Mouse (Mus musculus) liver, adult 2 months (tissue): ENCODE results near the gene Ppargc1a. TPM values are rescaled to one million over a fixed set of nuclear protein-coding genes. Genes with fewer than 3 reads are reported as not detected.

Experiments used
- DNase-seq: peaks from one replicate; pipeline ENCODE4 v3.0.0-alpha.2; 2011; ENCODE audit warnings: low read depth, low spot score; ENCODE audit errors: extremely low read depth
- H3K27ac ChIP-seq: fragments of 200-500 bp; replicated peaks from 2 replicates; pipeline ENCODE4 v1.5.1; 2012; ENCODE audit warnings: low read depth, mild to moderate bottlenecking, control low read depth, inconsistent platforms, low read length; ENCODE audit not compliant: insufficient read depth
- H3K27me3 ChIP-seq: fragments of 200-500 bp; 2 replicates; pipeline ENCODE4 v1.6.1; 2012; ENCODE audit warnings: mild to moderate bottlenecking, moderate library complexity, low read length, inconsistent platforms; ENCODE audit not compliant: control insufficient read depth, insufficient read depth
- H3K36me3 ChIP-seq: fragments of 200-500 bp; 2 replicates; pipeline ENCODE4 v1.6.1; 2012; ENCODE audit warnings: low read length, inconsistent platforms; ENCODE audit not compliant: control insufficient read depth, insufficient read depth
- H3K4me1 ChIP-seq: fragments of 200-500 bp; 2 replicates; pipeline ENCODE4 v1.6.1; 2011; ENCODE audit warnings: low read length; ENCODE audit not compliant: control insufficient read depth, insufficient read depth
- H3K4me3 ChIP-seq: fragments of 200-500 bp; 2 replicates; pipeline ENCODE4 v1.5.1; 2011; ENCODE audit warnings: low read depth, mild to moderate bottlenecking, control low read depth, low read length, moderate library complexity; ENCODE audit not compliant: insufficient read depth
- H3K79me2 ChIP-seq: fragments of 200-500 bp; 2 replicates; pipeline ENCODE4 v1.6.1; 2012; ENCODE audit warnings: inconsistent platforms, mild to moderate bottlenecking, low read length, moderate library complexity; ENCODE audit not compliant: control insufficient read depth, insufficient read depth
- H3K9ac ChIP-seq: fragments of 200-500 bp; 2 replicates; pipeline ENCODE4 v1.6.1; 2012; ENCODE audit warnings: low read depth, mild to moderate bottlenecking, control low read depth, inconsistent platforms, low read length
- CTCF ChIP-seq: fragments of 200-500 bp; IDR thresholded peaks from 2 replicates; pipeline ENCODE4 v1.5.1; 2011; ENCODE audit warnings: low read depth, low read length, control low read depth
- POLR2A ChIP-seq: fragments of 200-500 bp; IDR thresholded peaks from 2 replicates; pipeline ENCODE4 v1.6.1; 2011; ENCODE audit warnings: low read length, control low read depth; ENCODE audit not compliant: insufficient read depth; ENCODE audit errors: extremely low read depth
- WGBS: fragments of 180-500 bp; shearing (Covaris S2); methylation state at CpG from one replicate; pipeline ENCODE4 v1.1.7; 2018; 5-methylcytosine and 5-hydroxymethylcytosine counted together
- polyA plus RNA-seq: library from polyadenylated mRNA; depleted of rRNA; stranded (reverse); fragments of >200 nt; gene quantifications from 2 replicates; pipeline ENCODE4 v1.2.3, GENCODE M21; 2012
- total RNA-seq: library from RNA; depleted of rRNA; stranded (reverse); fragments of >200 nt; gene quantifications from 2 replicates; pipeline ENCODE4 v1.2.3, GENCODE M21; 2014

Ppargc1a gene
- total and polyA plus RNA-seq, 2 experiments, result 1.6 to 5.4 TPM

GRCm38 (mm10) chr5:51583030-51583429 lies 15.5 kb upstream of the Ppargc1a start:
- WGBS, result 65% methylated on average over 4 of the region's 4 CpGs
- H3K4me3 ChIP-seq, result no peak overlapping the region

GRCm38 (mm10) chr5:51582618-51583017 lies 15.1 kb upstream of the Ppargc1a start:
- no peak overlapping the region for H3K9ac ChIP-seq
- H3K36me3 ChIP-seq, result no peaks in the 10 kb centered on the region
- DNase-seq, result no peak
- no peak overlapping the region for H3K27ac ChIP-seq
- H3K27me3 ChIP-seq, result no peaks in the 10 kb centered on the region
- H3K4me1 ChIP-seq, result no peaks in the 10 kb centered on the region
- H3K4me3 ChIP-seq, result no peak overlapping the region
- TF ChIP-seq CTCF, result no peak
- no peak for TF ChIP-seq POLR2A
- 84% methylated on average over 5 of the region's 5 CpGs for WGBS
- H3K79me2 ChIP-seq, result no peaks in the 10 kb centered on the region

More at GRCm38 (mm10) chr5:51583030-51583429, 15.5 kb upstream of the Ppargc1a start:
- H3K9ac ChIP-seq, result no peak overlapping the region
- TF ChIP-seq POLR2A (no peak), CTCF (no peak)
- no peaks in the 10 kb centered on the region for H3K27me3 ChIP-seq
- H3K27ac ChIP-seq, result no peak overlapping the region
- no peaks in the 10 kb centered on the region for H3K36me3 ChIP-seq
- H3K4me1 ChIP-seq, result no peaks in the 10 kb centered on the region
- H3K79me2 ChIP-seq, result no peaks in the 10 kb centered on the region
- DNase-seq, result no peak

- 95% methylated on average over 1 of the region's 1 CpGs for WGBS
- Histone ChIP-seq H3K36me3 (no peaks in the 10 kb centered on the region), H3K27me3 (no peaks in the 10 kb centered on the region), H3K79me2 (no peaks in the 10 kb centered on the region), H3K4me3 (no peak overlapping the region), H3K4me1 (no peaks in the 10 kb centered on the region), H3K9ac (no peak overlapping the region), H3K27ac (no peak overlapping the region)
- no peak for DNase-seq
- no peak for TF ChIP-seq POLR2A
- TF ChIP-seq CTCF, result no peak
Measured at GRCm38 (mm10) chr5:51577594-51577993, 10.1 kb upstream of the Ppargc1a start.

GRCm38 (mm10) chr5:51573770-51574169 lies 6.2 kb upstream of the Ppargc1a start:
- Histone ChIP-seq H3K79me2 (no peaks in the 10 kb centered on the region), H3K9ac (no peak overlapping the region), H3K27ac (no peak overlapping the region), H3K27me3 (no peaks in the 10 kb centered on the region), H3K36me3 (no peaks in the 10 kb centered on the region), H3K4me3 (no peak overlapping the region), H3K4me1 (no peaks in the 10 kb centered on the region)
- DNase-seq, result no peak
- WGBS, result 67% methylated on average over 2 of the region's 2 CpGs
- TF ChIP-seq CTCF (no peak), POLR2A (no peak)

DNA sequence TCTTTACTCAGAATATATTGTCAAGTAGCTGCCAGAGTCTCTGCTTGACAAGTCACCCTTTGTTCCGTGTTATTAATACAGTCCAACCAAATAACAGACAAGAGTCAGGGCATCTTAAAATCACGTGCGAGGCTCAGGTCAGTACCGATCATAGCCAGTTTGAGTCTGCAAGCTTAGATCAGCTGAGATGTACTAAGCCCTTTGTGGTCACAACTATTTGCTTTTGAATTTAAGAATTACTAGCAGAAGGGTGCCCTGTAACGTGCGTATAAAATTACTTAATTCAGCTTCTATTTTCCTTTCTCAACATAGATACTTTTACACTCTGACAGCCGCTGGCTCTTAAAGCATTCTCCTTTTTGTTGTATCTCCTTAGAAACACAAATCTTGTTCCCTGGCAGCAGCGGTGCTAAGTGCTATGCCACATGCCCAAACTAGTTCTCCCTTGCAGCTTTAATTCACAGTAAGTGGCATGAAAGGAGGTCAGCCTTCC lies 718 bp upstream of the Ppargc1a start:
- Histone ChIP-seq H3K79me2 (no peaks in the 10 kb centered on the region), H3K4me1 (no peaks in the 10 kb centered on the region), H3K9ac (no peak overlapping the region), H3K4me3 (no peak overlapping the region), H3K27ac (no peak overlapping the region), H3K36me3 (no peaks in the 10 kb centered on the region), H3K27me3 (no peaks in the 10 kb centered on the region)
- WGBS, result 93% methylated on average over 8 of the region's 8 CpGs
- DNase-seq, result no peak
- TF ChIP-seq POLR2A, result no peak
- no peak for TF ChIP-seq CTCF

- H3K79me2 ChIP-seq, result no peaks in the 10 kb centered on the region
- H3K27ac ChIP-seq, result no peak overlapping the region
- H3K4me3 ChIP-seq, result no peak overlapping the region
- no peaks in the 10 kb centered on the region for H3K4me1 ChIP-seq
- 69% methylated on average over 2 of the region's 2 CpGs for WGBS
- H3K27me3 ChIP-seq, result no peaks in the 10 kb centered on the region
- no peak for TF ChIP-seq CTCF
- TF ChIP-seq POLR2A, result no peak
- no peaks in the 10 kb centered on the region for H3K36me3 ChIP-seq
- H3K9ac ChIP-seq, result no peak overlapping the region
- no peak for DNase-seq
Measured at GRCm38 (mm10) chr5:51565672-51566071, 1.9 kb downstream of the Ppargc1a start.
